Mouse (Mus musculus): ENCODE data around the gene Capn9.

DNA sequence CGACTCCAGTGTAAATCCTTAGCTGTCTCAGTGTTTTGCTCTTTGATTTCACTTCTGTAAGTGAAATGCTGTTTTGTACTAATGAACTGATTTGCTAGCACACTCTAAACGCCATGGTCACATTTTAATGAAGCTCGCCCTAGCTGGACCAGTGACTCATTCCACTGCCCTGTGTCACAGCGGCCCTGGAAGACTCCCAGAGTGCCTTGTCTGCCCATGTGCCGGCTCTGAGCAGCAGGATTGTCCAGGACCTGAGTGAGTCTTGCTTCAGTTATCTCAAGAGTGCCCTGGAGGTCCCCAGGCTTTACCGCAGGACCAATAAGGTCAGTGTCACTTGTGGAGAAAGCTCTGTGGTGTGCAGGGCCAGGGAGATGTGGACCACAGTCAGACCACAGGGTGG, 29.5 kb upstream of the Capn9 start:
- no peak for TF ChIP-seq GATA1 (IDR thresholded peaks at IDR 0.05; ENCODE audit: low read length)
- no peak for TF ChIP-seq TAL1 (IDR thresholded peaks at IDR 0.05; ENCODE audit: low read length)

Measured in erythroblast, embryonic 14.5 days (primary cell).